Mouse (Mus musculus) embryonic facial prominence, embryonic 12.5 days (tissue): ENCODE results near the gene Zmiz1. TPM values are rescaled to one million over a fixed set of nuclear protein-coding genes. Genes with fewer than 3 reads are reported as not detected.

Experiments used
- ATAC-seq: fragments of 200-750 bp; cut with Nextera tagmentation; 2 replicates; pipeline ENCODE4 v1.8.0; 2017; ENCODE audit not compliant: insufficient number of reproducible peaks, insufficient read depth, low FRiP score, low TSS enrichment
- H3K27ac ChIP-seq: fragments of 300-500 bp; sonication (generic); 2 replicates; pipeline ENCODE4 v1.5.1; 2016; ENCODE audit warnings: mild to moderate bottlenecking
- H3K27me3 ChIP-seq: fragments of 300-500 bp; sonication (generic); 2 replicates; pipeline ENCODE4 v1.6.1; 2016; ENCODE audit warnings: mild to moderate bottlenecking, moderate library complexity
- H3K36me3 ChIP-seq: fragments of 300-500 bp; sonication (generic); 2 replicates; pipeline ENCODE4 v1.6.1; 2016; ENCODE audit warnings: mild to moderate bottlenecking
- H3K4me1 ChIP-seq: fragments of 300-500 bp; sonication (generic); 2 replicates; pipeline ENCODE4 v1.6.1; 2016
- H3K4me2 ChIP-seq: fragments of 300-500 bp; sonication (generic); replicated peaks from 2 replicates; pipeline ENCODE4 v1.6.1; 2016; ENCODE audit warnings: mild to moderate bottlenecking, moderate library complexity
- H3K4me3 ChIP-seq: fragments of 300-500 bp; sonication (generic); 2 replicates; pipeline ENCODE4 v1.5.1; 2016; ENCODE audit warnings: mild to moderate bottlenecking
- H3K9ac ChIP-seq: fragments of 300-500 bp; sonication (generic); 2 replicates; pipeline ENCODE4 v1.6.1; 2016; ENCODE audit warnings: mild to moderate bottlenecking, moderate library complexity
- H3K9me3 ChIP-seq: fragments of 300-500 bp; sonication (generic); 2 replicates; pipeline ENCODE4 v1.6.1; 2016; ENCODE audit warnings: mild to moderate bottlenecking, moderate library complexity
- WGBS: fragments of 180-500 bp; shearing (Covaris S2); methylation state at CpG from one replicate; pipeline ENCODE4 v1.1.7; 2016; 5-methylcytosine and 5-hydroxymethylcytosine counted together
- microRNA-seq: library from miRNA; unstranded; fragments of <30 nt; microRNA quantifications from one replicate; pipeline ENCODE4, GENCODE M21; 2017
- polyA plus RNA-seq: library from polyadenylated mRNA; unstranded; fragments of >200 nt; fragmentation: Nextera tagmentation; extraction: Ambion mirVana; gene quantifications from 2 replicates; pipeline ENCODE4 v1.2.1, GENCODE M21; 2016

The Zmiz1 gene
- polyA plus RNA-seq, 1 experiment from 2014 or later = 43.8 TPM

DNA sequence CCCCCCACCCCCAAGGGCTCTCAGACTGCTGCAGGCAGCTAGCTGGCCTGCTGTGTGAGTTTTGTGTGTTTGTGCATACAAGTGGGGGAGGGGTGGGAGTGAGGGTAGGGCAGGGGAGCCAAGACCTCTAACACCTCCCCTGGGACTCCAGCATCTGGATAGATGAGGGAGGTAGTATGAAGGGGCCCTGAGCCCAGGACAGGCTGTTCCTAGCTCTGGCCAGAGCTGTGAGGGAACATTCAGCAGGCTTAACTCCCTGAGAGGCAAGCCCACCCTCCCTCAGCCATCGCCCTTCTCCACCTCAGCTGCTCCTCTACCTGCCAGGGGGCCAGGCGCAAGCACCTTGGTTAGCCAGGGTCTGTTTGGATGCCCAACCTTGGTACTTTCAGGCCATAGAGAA, 249.9 kb downstream of the Zmiz1 start:
- Histone ChIP-seq H3K4me1 (peaks cover 29% of the 10 kb centered on the region), H3K4me2 (no peak overlapping the region), H3K36me3 (no peaks in the 10 kb centered on the region), H3K27ac (no peak overlapping the region; the same call in 1 of the 2 replicates), H3K27me3 (no peaks in the 10 kb centered on the region), H3K9me3 (no peaks in the 10 kb centered on the region), H3K9ac (peak overlapping the region; percentile 2; the same call in 1 of the 2 replicates), H3K4me3 (no peak overlapping the region)
- 94% methylated on average over 2 of the region's 2 CpGs for WGBS
- ATAC-seq = no peak

- ATAC-seq = no peak
- no peaks in the 10 kb centered on the region for H3K9me3 ChIP-seq
- no peak overlapping the region for H3K4me2 ChIP-seq
- no peak overlapping the region for H3K9ac ChIP-seq
- no peak overlapping the region for H3K4me3 ChIP-seq
- H3K36me3 ChIP-seq = peaks cover 9% of the 10 kb centered on the region
- no peak overlapping the region for H3K27ac ChIP-seq
- peaks cover 32% of the 10 kb centered on the region for H3K4me1 ChIP-seq
- WGBS = 68% methylated on average over 4 of the region's 4 CpGs
- H3K27me3 ChIP-seq = no peaks in the 10 kb centered on the region
Measured at GRCm38 (mm10) chr14:25710073-25710472, 251.1 kb downstream of the Zmiz1 start.

DNA sequence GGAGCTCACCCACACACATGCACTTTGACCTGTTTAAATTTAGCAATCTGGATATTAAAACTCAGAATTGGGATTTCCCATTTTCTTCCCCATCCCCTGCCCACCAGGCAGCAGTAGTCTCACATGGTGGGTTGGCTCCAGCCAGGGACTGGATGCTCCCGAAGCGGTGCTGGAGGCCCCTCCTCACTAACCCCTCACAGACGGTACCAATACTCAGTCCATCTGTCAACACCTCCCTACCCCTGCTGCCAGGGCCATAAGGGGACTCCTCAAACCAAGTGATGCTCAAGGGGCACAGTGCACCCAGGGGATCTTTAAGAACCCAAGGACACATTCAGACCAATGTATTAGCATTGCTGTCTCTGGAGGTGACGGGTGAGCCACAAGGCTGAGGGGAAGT, 251.7 kb downstream of the Zmiz1 start:
- no peaks in the 10 kb centered on the region for H3K27me3 ChIP-seq
- H3K4me3 ChIP-seq = no peak overlapping the region
- ATAC-seq = no peak
- no peak overlapping the region for H3K4me2 ChIP-seq
- peaks cover 32% of the 10 kb centered on the region for H3K4me1 ChIP-seq
- WGBS = 66% methylated on average over 4 of the region's 4 CpGs
- no peak overlapping the region for H3K9ac ChIP-seq
- no peaks in the 10 kb centered on the region for H3K9me3 ChIP-seq
- peaks cover 11% of the 10 kb centered on the region for H3K36me3 ChIP-seq
- no peak overlapping the region for H3K27ac ChIP-seq

DNA sequence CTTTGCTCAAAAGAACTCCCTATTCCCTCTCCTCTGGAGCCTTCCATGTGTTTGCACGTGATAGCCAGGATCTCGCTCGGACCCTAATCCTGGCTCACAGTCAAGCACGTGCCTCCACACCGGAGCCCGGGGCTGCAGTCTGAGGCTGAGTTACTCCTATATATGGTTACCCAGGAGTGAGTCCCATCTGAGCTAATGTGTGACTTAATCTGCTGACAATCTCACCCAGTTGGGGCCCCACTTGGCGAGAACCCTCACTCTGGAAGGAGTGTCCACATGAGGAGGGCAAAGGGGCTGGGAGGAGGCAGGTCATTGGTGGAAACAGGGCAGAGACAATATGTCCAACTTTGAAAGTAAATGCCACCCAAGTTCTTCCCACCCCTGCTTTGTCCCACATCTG, 252.2 kb downstream of the Zmiz1 start:
- Histone ChIP-seq H3K4me3 (no peak overlapping the region), H3K4me1 (peaks cover 32% of the 10 kb centered on the region), H3K27ac (no peak overlapping the region), H3K4me2 (no peak overlapping the region), H3K9me3 (no peaks in the 10 kb centered on the region), H3K27me3 (no peaks in the 10 kb centered on the region), H3K36me3 (peaks cover 16% of the 10 kb centered on the region), H3K9ac (no peak overlapping the region)
- WGBS = 72% methylated on average over 7 of the region's 7 CpGs
- no peak for ATAC-seq

- H3K9me3 ChIP-seq = no peaks in the 10 kb centered on the region
- no peak overlapping the region for H3K9ac ChIP-seq
- WGBS = 60% methylated on average over 8 of the region's 8 CpGs
- no peak overlapping the region for H3K27ac ChIP-seq
- no peak overlapping the region for H3K4me3 ChIP-seq
- peaks cover 20% of the 10 kb centered on the region for H3K36me3 ChIP-seq
- peaks cover 32% of the 10 kb centered on the region for H3K4me1 ChIP-seq
- H3K27me3 ChIP-seq = no peaks in the 10 kb centered on the region
- no peak overlapping the region for H3K4me2 ChIP-seq
- ATAC-seq = no peak
Measured at GRCm38 (mm10) chr14:25711602-25712001, 252.6 kb downstream of the Zmiz1 start.

DNA sequence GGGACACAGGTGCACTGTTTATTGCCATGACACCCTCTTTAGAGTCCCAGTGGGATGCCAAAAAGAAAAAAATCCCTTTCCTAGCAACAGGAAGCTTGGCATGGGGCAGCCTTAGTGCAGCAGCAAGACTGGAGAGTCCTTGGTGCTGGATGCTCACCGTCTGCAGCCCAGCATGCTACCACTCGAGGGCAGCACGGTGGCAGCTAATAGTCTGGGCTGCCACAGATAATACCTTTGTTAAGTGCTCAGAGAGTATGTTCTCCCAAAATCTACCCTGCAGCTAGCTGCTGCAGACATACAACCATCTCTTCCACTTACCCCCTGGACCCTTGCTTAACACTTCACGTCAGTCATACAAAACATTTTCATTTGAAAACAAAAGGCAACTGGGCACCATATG, 254.5 kb downstream of the Zmiz1 start:
- Histone ChIP-seq H3K4me3 (no peak overlapping the region), H3K4me1 (peaks cover 43% of the 10 kb centered on the region), H3K9me3 (no peaks in the 10 kb centered on the region), H3K36me3 (peaks cover 26% of the 10 kb centered on the region), H3K27ac (0 out of 2 replicates have a peak overlapping the region, but pooled peaks have one; percentile 31), H3K4me2 (no peak overlapping the region), H3K27me3 (no peaks in the 10 kb centered on the region), H3K9ac (no peak overlapping the region)
- ATAC-seq = no peak
- WGBS = 13% methylated on average over 4 of the region's 4 CpGs

Small RNA genes lying within 50 kb of the gene (microRNA-seq; reads per million reads assigned to microRNA genes)
- gene Mir3075 = 9.8 reads per million, percentile 26 among the genes with 10 or more reads in this experiment

Other genes with a start within 250 kb of the Zmiz1 start
- 27.6 and 30.3 TPM in 2 replicates for gene Ppif, start 235.0 kb downstream of the Zmiz1 start, polyA plus RNA-seq